Mouse (Mus musculus): ENCODE measurements at regions not wholly inside any gene's neighbourhood (a gene's known extent, or its start where the extent isn't known, plus 50 kb on each side); places are given as distances from the start of the nearest gene placed in this dataset.

DNA sequence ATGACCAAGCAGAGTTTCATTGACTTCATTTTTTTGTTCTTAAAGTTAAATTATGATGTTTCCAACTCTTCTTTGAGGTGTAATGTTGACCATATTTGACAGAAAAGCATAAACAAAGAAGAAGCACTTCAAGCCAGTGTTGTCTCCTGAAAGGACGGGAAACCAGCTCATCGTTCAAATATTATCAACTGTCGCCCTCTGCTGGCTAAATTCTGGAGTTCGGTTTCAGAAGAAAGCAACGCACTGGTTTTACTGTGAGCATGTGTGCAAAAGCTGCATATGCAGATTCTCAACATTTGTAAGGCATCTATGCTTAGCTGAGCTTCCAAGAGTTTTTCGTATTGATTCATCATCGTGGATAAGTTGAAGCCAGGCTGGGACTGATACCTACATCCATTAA, 313.6 kb upstream of the Btbd3 start:
- Histone ChIP-seq H3K9ac (ENCODE audit: low read depth, poor library complexity, severe bottlenecking) (no peak overlapping the region), H3K36me3 (ENCODE audit: control insufficient read depth, insufficient read depth, low read length, poor library complexity, severe bottlenecking) (no peaks in the 10 kb centered on the region)

DNA sequence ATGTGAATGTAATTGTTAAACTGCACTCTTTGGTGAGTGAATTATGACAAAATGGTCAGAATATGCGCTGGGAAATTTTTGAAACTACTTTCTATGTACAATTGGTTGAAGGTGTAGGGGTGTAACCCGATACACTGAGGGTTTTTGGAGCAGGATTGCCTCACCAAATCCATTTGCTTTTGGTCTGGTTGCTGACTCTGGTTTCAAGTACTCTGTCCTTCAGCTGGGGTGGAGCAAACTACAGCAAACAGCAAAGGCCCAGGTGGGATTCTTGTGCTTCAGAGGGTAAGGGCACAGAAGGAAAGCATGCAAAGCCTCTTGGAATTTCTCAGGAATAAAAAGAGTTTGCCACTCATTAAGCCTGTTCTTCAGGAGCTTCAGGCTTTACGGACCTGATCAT, 316.8 kb upstream of the Btbd3 start:
- no peaks in the 10 kb centered on the region for H3K9me3 ChIP-seq (replicated peaks; ENCODE audit: control insufficient read depth, insufficient read depth, low read length, poor library complexity, severe bottlenecking)
- H3K9ac ChIP-seq (ENCODE audit: low read depth, poor library complexity, severe bottlenecking), result no peak overlapping the region
- H3K4me3 ChIP-seq (ENCODE audit: low read depth, low read length), result no peak overlapping the region
- TF ChIP-seq CTCF (IDR thresholded peaks at IDR 0.05; ENCODE audit: low read depth, low read length) (no peak), POLR2A (IDR thresholded peaks at IDR 0.05; ENCODE audit: insufficient read depth, low read length) (no peak), EP300 (IDR thresholded peaks at IDR 0.05; ENCODE audit: insufficient read depth, low read depth, low read length) (no peak)
- H3K4me1 ChIP-seq (ENCODE audit: control insufficient read depth, insufficient read depth, low read length), result no peaks in the 10 kb centered on the region
- no peaks in the 10 kb centered on the region for H3K27me3 ChIP-seq (ENCODE audit: control insufficient read depth, insufficient read depth, low read length, poor library complexity, severe bottlenecking)
- no peak overlapping the region for H3K27ac ChIP-seq (ENCODE audit: insufficient read depth, low read length)
- H3K36me3 ChIP-seq (ENCODE audit: control insufficient read depth, insufficient read depth, low read length, poor library complexity, severe bottlenecking), result no peaks in the 10 kb centered on the region

More for the DNA sequence above, 313.6 kb upstream of the Btbd3 start:
- H3K4me1 ChIP-seq (ENCODE audit: control insufficient read depth, insufficient read depth, low read length), result no peaks in the 10 kb centered on the region
- H3K27ac ChIP-seq (ENCODE audit: insufficient read depth, low read length), result no peak overlapping the region
- TF ChIP-seq EP300 (IDR thresholded peaks at IDR 0.05; ENCODE audit: insufficient read depth, low read depth, low read length), result no peak
- no peak for TF ChIP-seq POLR2A (IDR thresholded peaks at IDR 0.05; ENCODE audit: insufficient read depth, low read length)
- peak; percentile 16 for TF ChIP-seq CTCF (IDR thresholded peaks at IDR 0.05; ENCODE audit: low read depth, low read length)
- H3K9me3 ChIP-seq (replicated peaks; ENCODE audit: control insufficient read depth, insufficient read depth, low read length, poor library complexity, severe bottlenecking), result no peaks in the 10 kb centered on the region
- no peaks in the 10 kb centered on the region for H3K27me3 ChIP-seq (ENCODE audit: control insufficient read depth, insufficient read depth, low read length, poor library complexity, severe bottlenecking)
- H3K4me3 ChIP-seq (ENCODE audit: low read depth, low read length), result no peak overlapping the region

DNA sequence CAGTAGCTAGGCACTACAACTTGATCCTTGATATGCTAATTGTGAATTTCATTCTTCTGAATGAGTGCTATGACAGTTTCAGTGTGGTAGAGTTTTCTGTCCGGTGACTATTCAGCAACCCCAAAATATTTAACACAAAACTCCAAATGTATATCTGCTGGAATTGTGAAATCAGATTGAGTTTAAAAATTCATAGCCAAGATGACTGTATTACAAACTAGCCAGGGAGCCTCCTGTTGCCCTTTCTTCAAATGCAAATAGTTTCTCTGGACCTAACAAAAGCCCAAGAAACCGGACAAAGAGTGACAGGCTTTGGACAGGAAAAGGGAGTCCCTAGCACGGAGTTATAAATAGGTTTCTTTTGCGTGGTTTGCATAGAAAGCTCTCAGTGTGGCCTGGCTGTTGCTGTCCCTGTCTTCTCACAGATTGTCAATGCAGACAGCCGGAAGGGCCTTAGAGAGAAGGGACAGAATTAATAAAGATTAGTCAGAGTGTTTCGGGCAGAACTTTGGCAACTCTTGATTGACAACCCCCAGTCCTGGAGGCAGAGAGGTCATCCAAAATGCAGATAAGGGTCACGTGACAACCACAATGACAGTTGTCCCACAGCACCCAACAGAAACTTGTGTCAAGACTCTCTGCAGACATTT, 317.4 kb upstream of the Btbd3 start:
- Histone ChIP-seq H3K27ac (ENCODE audit: insufficient read depth, low read length) (no peak overlapping the region), H3K36me3 (ENCODE audit: control insufficient read depth, insufficient read depth, low read length, poor library complexity, severe bottlenecking) (no peaks in the 10 kb centered on the region), H3K4me1 (ENCODE audit: control insufficient read depth, insufficient read depth, low read length) (no peaks in the 10 kb centered on the region), H3K27me3 (ENCODE audit: control insufficient read depth, insufficient read depth, low read length, poor library complexity, severe bottlenecking) (no peaks in the 10 kb centered on the region), H3K9me3 (replicated peaks; ENCODE audit: control insufficient read depth, insufficient read depth, low read length, poor library complexity, severe bottlenecking) (no peaks in the 10 kb centered on the region), H3K4me3 (ENCODE audit: low read depth, low read length) (no peak overlapping the region), H3K9ac (ENCODE audit: low read depth, poor library complexity, severe bottlenecking) (no peak overlapping the region)
- TF ChIP-seq POLR2A (IDR thresholded peaks at IDR 0.05; ENCODE audit: insufficient read depth, low read length) (no peak), EP300 (IDR thresholded peaks at IDR 0.05; ENCODE audit: insufficient read depth, low read depth, low read length) (no peak), CTCF (IDR thresholded peaks at IDR 0.05; ENCODE audit: low read depth, low read length) (no peak)

DNA sequence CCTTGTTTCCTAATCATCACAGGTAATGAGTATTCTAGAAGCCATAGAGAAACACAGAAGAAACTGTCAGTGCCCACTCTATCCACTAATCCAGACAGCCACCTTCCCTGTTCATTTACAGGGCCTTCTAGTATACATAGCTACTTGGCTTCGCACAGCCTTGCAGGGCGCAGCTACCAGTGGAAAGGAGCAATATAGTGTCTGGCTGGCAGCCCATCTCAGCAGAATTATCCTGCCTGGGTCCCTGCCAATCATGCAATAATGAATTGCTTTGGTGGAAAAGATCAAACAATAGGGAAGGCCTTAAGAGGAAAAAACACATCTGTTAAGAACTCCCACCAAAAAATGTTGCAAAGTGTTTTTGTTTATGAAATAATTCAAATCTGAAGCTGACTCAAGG, 319.8 kb upstream of the Btbd3 start:
- Histone ChIP-seq H3K27me3 (ENCODE audit: control insufficient read depth, insufficient read depth, low read length, poor library complexity, severe bottlenecking) (no peaks in the 10 kb centered on the region), H3K4me1 (ENCODE audit: control insufficient read depth, insufficient read depth, low read length) (no peaks in the 10 kb centered on the region), H3K36me3 (ENCODE audit: control insufficient read depth, insufficient read depth, low read length, poor library complexity, severe bottlenecking) (no peaks in the 10 kb centered on the region), H3K9me3 (replicated peaks; ENCODE audit: control insufficient read depth, insufficient read depth, low read length, poor library complexity, severe bottlenecking) (no peaks in the 10 kb centered on the region), H3K4me3 (ENCODE audit: low read depth, low read length) (no peak overlapping the region), H3K9ac (ENCODE audit: low read depth, poor library complexity, severe bottlenecking) (no peak overlapping the region), H3K27ac (ENCODE audit: insufficient read depth, low read length) (no peak overlapping the region)
- TF ChIP-seq CTCF (IDR thresholded peaks at IDR 0.05; ENCODE audit: low read depth, low read length) (no peak), POLR2A (IDR thresholded peaks at IDR 0.05; ENCODE audit: insufficient read depth, low read length) (no peak), EP300 (IDR thresholded peaks at IDR 0.05; ENCODE audit: insufficient read depth, low read depth, low read length) (no peak)

DNA sequence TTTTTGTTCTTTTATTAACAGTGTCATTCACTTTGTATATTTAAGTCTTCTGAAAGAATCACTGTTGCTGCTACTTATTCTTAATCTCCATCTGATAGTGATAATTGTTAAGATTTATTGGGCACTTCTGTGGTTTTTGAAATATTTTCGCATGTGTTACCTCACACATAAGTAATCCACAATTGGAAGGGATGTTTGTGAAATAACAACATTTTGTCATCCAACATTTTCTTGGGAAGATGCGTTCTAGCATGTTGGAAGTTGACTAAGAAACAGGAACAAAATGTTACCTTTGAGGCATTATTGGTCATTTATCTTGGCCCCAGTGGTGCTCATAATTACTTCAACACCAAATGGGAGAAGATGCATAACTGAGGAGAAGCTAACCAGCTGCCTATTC, 323.4 kb upstream of the Btbd3 start:
- no peaks in the 10 kb centered on the region for H3K9me3 ChIP-seq (replicated peaks; ENCODE audit: control insufficient read depth, insufficient read depth, low read length, poor library complexity, severe bottlenecking)
- no peak for TF ChIP-seq CTCF (IDR thresholded peaks at IDR 0.05; ENCODE audit: low read depth, low read length)
- no peak for TF ChIP-seq EP300 (IDR thresholded peaks at IDR 0.05; ENCODE audit: insufficient read depth, low read depth, low read length)
- TF ChIP-seq POLR2A (IDR thresholded peaks at IDR 0.05; ENCODE audit: insufficient read depth, low read length), result no peak
- H3K4me1 ChIP-seq (ENCODE audit: control insufficient read depth, insufficient read depth, low read length), result no peaks in the 10 kb centered on the region
- H3K9ac ChIP-seq (ENCODE audit: low read depth, poor library complexity, severe bottlenecking), result no peak overlapping the region
- no peaks in the 10 kb centered on the region for H3K36me3 ChIP-seq (ENCODE audit: control insufficient read depth, insufficient read depth, low read length, poor library complexity, severe bottlenecking)
- H3K27me3 ChIP-seq (ENCODE audit: control insufficient read depth, insufficient read depth, low read length, poor library complexity, severe bottlenecking), result no peaks in the 10 kb centered on the region
- H3K4me3 ChIP-seq (ENCODE audit: low read depth, low read length), result no peak overlapping the region
- no peak overlapping the region for H3K27ac ChIP-seq (ENCODE audit: insufficient read depth, low read length)

DNA sequence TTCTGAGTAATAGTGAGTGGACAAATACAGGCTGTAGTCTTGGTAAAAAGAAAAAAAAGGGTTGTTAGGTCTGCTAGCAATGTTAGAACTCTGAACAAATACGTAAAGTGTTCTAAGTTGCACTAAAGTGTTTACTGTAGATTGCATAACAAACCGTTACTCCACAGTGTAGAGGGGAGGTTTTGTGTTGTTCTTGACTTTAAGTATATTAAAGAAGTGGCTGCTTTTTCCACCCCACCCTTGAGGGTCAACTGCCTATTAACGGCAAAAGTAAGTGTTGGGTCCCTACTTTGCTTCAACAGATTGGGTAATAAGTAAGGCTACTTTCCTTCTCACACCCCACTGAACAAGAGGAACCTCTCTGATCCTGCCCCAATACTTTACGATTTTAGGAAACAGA, 323.9 kb upstream of the Btbd3 start:
- Histone ChIP-seq H3K4me1 (ENCODE audit: control insufficient read depth, insufficient read depth, low read length) (no peaks in the 10 kb centered on the region), H3K27me3 (ENCODE audit: control insufficient read depth, insufficient read depth, low read length, poor library complexity, severe bottlenecking) (no peaks in the 10 kb centered on the region), H3K36me3 (ENCODE audit: control insufficient read depth, insufficient read depth, low read length, poor library complexity, severe bottlenecking) (no peaks in the 10 kb centered on the region), H3K27ac (ENCODE audit: insufficient read depth, low read length) (no peak overlapping the region), H3K9ac (ENCODE audit: low read depth, poor library complexity, severe bottlenecking) (no peak overlapping the region), H3K9me3 (replicated peaks; ENCODE audit: control insufficient read depth, insufficient read depth, low read length, poor library complexity, severe bottlenecking) (no peaks in the 10 kb centered on the region), H3K4me3 (ENCODE audit: low read depth, low read length) (no peak overlapping the region)
- TF ChIP-seq EP300 (IDR thresholded peaks at IDR 0.05; ENCODE audit: insufficient read depth, low read depth, low read length), result no peak
- no peak for TF ChIP-seq POLR2A (IDR thresholded peaks at IDR 0.05; ENCODE audit: insufficient read depth, low read length)
- no peak for TF ChIP-seq CTCF (IDR thresholded peaks at IDR 0.05; ENCODE audit: low read depth, low read length)
